Mouse (Mus musculus): ENCODE results near the gene Dnase2b. TPM values are rescaled to one million over a fixed set of nuclear protein-coding genes. Genes with fewer than 3 reads are reported as not detected.

The Dnase2b gene
- polyA plus RNA-seq (2015; fragmentation: Nextera tagmentation; extraction: Ambion mirVana) = not detected in 2 replicates

DNA sequence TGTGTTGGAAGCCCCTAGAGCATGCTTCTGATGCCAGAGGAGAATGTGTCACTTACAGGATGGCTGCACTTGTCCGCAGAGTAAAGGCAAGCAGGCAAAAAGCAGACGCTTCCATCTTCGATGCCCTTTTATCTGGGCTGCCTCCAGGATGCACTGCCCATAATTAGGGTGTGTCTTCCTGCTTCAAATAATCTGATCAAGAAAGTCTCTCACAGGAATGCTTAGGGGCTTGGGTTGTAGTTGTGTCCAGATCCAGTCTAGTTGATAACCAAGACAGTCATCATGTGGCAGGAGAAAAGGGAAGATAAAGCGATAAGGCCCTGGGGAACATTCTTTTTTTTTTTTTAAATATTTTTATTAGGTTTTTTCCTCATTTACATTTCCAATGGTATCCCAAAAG, at the start of gene Dnase2b:
Gene Dnase2b (minus strand): TSS at position 101 of the 400 bp plus-strand sequence.
- no peak within 1 kb of the TSS for H3K27ac ChIP-seq (ENCODE audit: low read depth, low read length)
- no peak within 1 kb of the TSS for H3K4me3 ChIP-seq (ENCODE audit: low read length)
- ATAC-seq = no peak
- no peak within 1 kb of the TSS for H3K4me2 ChIP-seq (ENCODE audit: low read length)
- whole genome bisulfite sequencing = 93% methylated on average over 4 of the region's 4 CpGs
- no peaks in the 10 kb centered on the region for H3K27me3 ChIP-seq (replicated peaks; ENCODE audit: control insufficient read depth, insufficient read depth, low read length)
- no peaks in the 10 kb centered on the region for H3K36me3 ChIP-seq (ENCODE audit: control insufficient read depth, insufficient read depth, low read length)
- H3K4me1 ChIP-seq (ENCODE audit: control insufficient read depth, insufficient read depth, low read depth, low read length) = no peaks in the 10 kb centered on the region
- H3K9me3 ChIP-seq (ENCODE audit: control insufficient read depth, low read length) = no peaks in the 10 kb centered on the region
- H3K9ac ChIP-seq (ENCODE audit: low read depth, low read length) = no peak within 1 kb of the TSS

DNA sequence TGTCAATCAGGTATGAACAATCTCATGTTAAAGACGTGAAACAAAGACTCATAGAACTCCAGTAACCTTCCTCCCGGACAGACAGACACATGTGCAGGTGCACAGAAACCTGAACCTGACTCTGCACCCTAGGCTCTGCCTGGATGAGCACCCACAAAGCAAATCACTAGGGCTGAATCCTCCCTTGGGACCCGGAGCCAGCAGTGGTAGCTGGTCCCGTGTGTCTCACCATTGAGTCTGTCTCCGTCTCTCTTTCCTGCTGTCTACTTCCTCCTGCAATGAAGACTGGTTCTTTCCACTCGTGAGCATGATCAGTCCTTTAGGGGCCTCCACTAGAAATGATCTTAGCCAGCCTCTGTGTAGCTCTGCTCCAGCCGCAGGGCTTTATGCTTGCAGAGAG, 46.5 kb upstream of the Dnase2b start:
- no peaks in the 10 kb centered on the region for H3K9me3 ChIP-seq (ENCODE audit: control insufficient read depth, low read length)
- no peak overlapping the region for H3K9ac ChIP-seq (ENCODE audit: low read depth, low read length)
- H3K4me1 ChIP-seq (ENCODE audit: control insufficient read depth, insufficient read depth, low read depth, low read length) = no peaks in the 10 kb centered on the region
- no peak for ATAC-seq
- no peaks in the 10 kb centered on the region for H3K36me3 ChIP-seq (ENCODE audit: control insufficient read depth, insufficient read depth, low read length)
- H3K4me2 ChIP-seq (ENCODE audit: low read length) = no peak overlapping the region
- H3K27me3 ChIP-seq (replicated peaks; ENCODE audit: control insufficient read depth, insufficient read depth, low read length) = no peaks in the 10 kb centered on the region
- no peak overlapping the region for H3K27ac ChIP-seq (ENCODE audit: low read depth, low read length)
- 79% methylated on average over 7 of the region's 7 CpGs for WGBS
- no peak overlapping the region for H3K4me3 ChIP-seq (ENCODE audit: low read length)

DNA sequence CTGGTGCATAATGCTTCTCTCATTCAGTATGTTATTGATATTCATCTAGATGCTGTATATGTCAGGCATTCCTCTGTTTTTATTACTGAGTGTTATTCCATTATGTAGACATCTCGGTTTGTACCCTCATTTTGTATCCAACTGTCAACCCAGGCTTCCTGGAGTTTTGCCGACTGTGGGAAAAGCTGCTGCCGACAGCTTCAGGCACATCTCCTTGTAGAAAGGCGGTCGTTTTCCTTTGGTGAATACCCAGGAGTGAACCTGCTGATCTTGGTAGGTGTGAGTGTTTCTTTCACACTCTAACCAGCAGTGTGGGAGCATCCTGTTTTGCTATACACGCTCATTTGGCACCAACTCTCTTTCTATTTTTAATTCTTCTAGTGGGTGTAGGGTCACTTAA, 45.6 kb upstream of the Dnase2b start:
- no peaks in the 10 kb centered on the region for H3K27me3 ChIP-seq (replicated peaks; ENCODE audit: control insufficient read depth, insufficient read depth, low read length)
- no peaks in the 10 kb centered on the region for H3K9me3 ChIP-seq (ENCODE audit: control insufficient read depth, low read length)
- no peak overlapping the region for H3K27ac ChIP-seq (ENCODE audit: low read depth, low read length)
- H3K4me3 ChIP-seq (ENCODE audit: low read length) = no peak overlapping the region
- 63% methylated on average over 6 of the region's 6 CpGs for WGBS
- no peaks in the 10 kb centered on the region for H3K4me1 ChIP-seq (ENCODE audit: control insufficient read depth, insufficient read depth, low read depth, low read length)
- no peak overlapping the region for H3K9ac ChIP-seq (ENCODE audit: low read depth, low read length)
- ATAC-seq = no peak
- H3K36me3 ChIP-seq (ENCODE audit: control insufficient read depth, insufficient read depth, low read length) = no peaks in the 10 kb centered on the region
- H3K4me2 ChIP-seq (ENCODE audit: low read length) = no peak overlapping the region

- H3K27me3 ChIP-seq (replicated peaks; ENCODE audit: control insufficient read depth, insufficient read depth, low read length) = no peaks in the 10 kb centered on the region
- no peak overlapping the region for H3K4me2 ChIP-seq (ENCODE audit: low read length)
- no peak for ATAC-seq
- WGBS = 92% methylated on average over 5 of the region's 5 CpGs
- H3K9ac ChIP-seq (ENCODE audit: low read depth, low read length) = no peak overlapping the region
- H3K36me3 ChIP-seq (ENCODE audit: control insufficient read depth, insufficient read depth, low read length) = no peaks in the 10 kb centered on the region
- no peaks in the 10 kb centered on the region for H3K9me3 ChIP-seq (ENCODE audit: control insufficient read depth, low read length)
- H3K27ac ChIP-seq (ENCODE audit: low read depth, low read length) = no peak overlapping the region
- no peaks in the 10 kb centered on the region for H3K4me1 ChIP-seq (ENCODE audit: control insufficient read depth, insufficient read depth, low read depth, low read length)
- no peak overlapping the region for H3K4me3 ChIP-seq (ENCODE audit: low read length)
Observed at GRCm38 (mm10) chr3:146659321-146659720, 43.9 kb upstream of the Dnase2b start.

- no peak overlapping the region for H3K4me3 ChIP-seq (ENCODE audit: low read length)
- no peak overlapping the region for H3K4me2 ChIP-seq (ENCODE audit: low read length)
- no peaks in the 10 kb centered on the region for H3K4me1 ChIP-seq (ENCODE audit: control insufficient read depth, insufficient read depth, low read depth, low read length)
- ATAC-seq = no peak
- no peaks in the 10 kb centered on the region for H3K27me3 ChIP-seq (replicated peaks; ENCODE audit: control insufficient read depth, insufficient read depth, low read length)
- no peaks in the 10 kb centered on the region for H3K9me3 ChIP-seq (ENCODE audit: control insufficient read depth, low read length)
- H3K27ac ChIP-seq (ENCODE audit: low read depth, low read length) = no peak overlapping the region
- H3K36me3 ChIP-seq (ENCODE audit: control insufficient read depth, insufficient read depth, low read length) = no peaks in the 10 kb centered on the region
- 90% methylated on average over 1 of the region's 1 CpGs for WGBS
- H3K9ac ChIP-seq (ENCODE audit: low read depth, low read length) = no peak overlapping the region
Observed at GRCm38 (mm10) chr3:146658061-146658639, 42.8 kb upstream of the Dnase2b start.

GRCm38 (mm10) chr3:146657433-146657832, 42.0 kb upstream of the Dnase2b start:
- Histone ChIP-seq H3K9ac (ENCODE audit: low read depth, low read length) (no peak overlapping the region), H3K4me2 (ENCODE audit: low read length) (no peak overlapping the region), H3K9me3 (ENCODE audit: control insufficient read depth, low read length) (no peaks in the 10 kb centered on the region), H3K27me3 (replicated peaks; ENCODE audit: control insufficient read depth, insufficient read depth, low read length) (no peaks in the 10 kb centered on the region), H3K36me3 (ENCODE audit: control insufficient read depth, insufficient read depth, low read length) (no peaks in the 10 kb centered on the region), H3K4me1 (ENCODE audit: control insufficient read depth, insufficient read depth, low read depth, low read length) (no peaks in the 10 kb centered on the region), H3K4me3 (ENCODE audit: low read length) (no peak overlapping the region), H3K27ac (ENCODE audit: low read depth, low read length) (no peak overlapping the region)
- no peak for ATAC-seq
- WGBS = 79% methylated on average over 5 of the region's 5 CpGs

- no peak overlapping the region for H3K9ac ChIP-seq (ENCODE audit: low read depth, low read length)
- WGBS = 71% methylated on average over 2 of the region's 2 CpGs
- H3K27ac ChIP-seq (ENCODE audit: low read depth, low read length) = no peak overlapping the region
- H3K27me3 ChIP-seq (replicated peaks; ENCODE audit: control insufficient read depth, insufficient read depth, low read length) = no peaks in the 10 kb centered on the region
- no peaks in the 10 kb centered on the region for H3K36me3 ChIP-seq (ENCODE audit: control insufficient read depth, insufficient read depth, low read length)
- ATAC-seq = no peak
- no peak overlapping the region for H3K4me2 ChIP-seq (ENCODE audit: low read length)
- no peaks in the 10 kb centered on the region for H3K4me1 ChIP-seq (ENCODE audit: control insufficient read depth, insufficient read depth, low read depth, low read length)
- no peaks in the 10 kb centered on the region for H3K9me3 ChIP-seq (ENCODE audit: control insufficient read depth, low read length)
- H3K4me3 ChIP-seq (ENCODE audit: low read length) = no peak overlapping the region
Observed at GRCm38 (mm10) chr3:146655111-146655577, 39.7 kb upstream of the Dnase2b start.

- WGBS = 64% methylated on average over 6 of the region's 6 CpGs
- ATAC-seq = no peak
- Histone ChIP-seq H3K27ac (ENCODE audit: low read depth, low read length) (no peak overlapping the region), H3K4me1 (ENCODE audit: control insufficient read depth, insufficient read depth, low read depth, low read length) (no peaks in the 10 kb centered on the region), H3K4me2 (ENCODE audit: low read length) (no peak overlapping the region), H3K4me3 (ENCODE audit: low read length) (no peak overlapping the region), H3K27me3 (replicated peaks; ENCODE audit: control insufficient read depth, insufficient read depth, low read length) (no peaks in the 10 kb centered on the region), H3K9ac (ENCODE audit: low read depth, low read length) (no peak overlapping the region), H3K36me3 (ENCODE audit: control insufficient read depth, insufficient read depth, low read length) (no peaks in the 10 kb centered on the region), H3K9me3 (ENCODE audit: control insufficient read depth, low read length) (no peaks in the 10 kb centered on the region)
Observed at GRCm38 (mm10) chr3:146653692-146654091, 38.3 kb upstream of the Dnase2b start.

GRCm38 (mm10) chr3:146652431-146652830, 37.0 kb upstream of the Dnase2b start:
- H3K27ac ChIP-seq (ENCODE audit: low read depth, low read length) = no peak overlapping the region
- H3K36me3 ChIP-seq (ENCODE audit: control insufficient read depth, insufficient read depth, low read length) = no peaks in the 10 kb centered on the region
- no peak overlapping the region for H3K4me3 ChIP-seq (ENCODE audit: low read length)
- H3K27me3 ChIP-seq (replicated peaks; ENCODE audit: control insufficient read depth, insufficient read depth, low read length) = no peaks in the 10 kb centered on the region
- ATAC-seq = no peak
- no peak overlapping the region for H3K9ac ChIP-seq (ENCODE audit: low read depth, low read length)
- H3K4me1 ChIP-seq (ENCODE audit: control insufficient read depth, insufficient read depth, low read depth, low read length) = no peaks in the 10 kb centered on the region
- WGBS = 86% methylated on average over 5 of the region's 5 CpGs
- no peak overlapping the region for H3K4me2 ChIP-seq (ENCODE audit: low read length)
- H3K9me3 ChIP-seq (ENCODE audit: control insufficient read depth, low read length) = no peaks in the 10 kb centered on the region

GRCm38 (mm10) chr3:146651217-146651616, 35.8 kb upstream of the Dnase2b start, which contains the start of gene 4930503B20Rik:
Gene 4930503B20Rik (minus strand): TSS chr3:146651317.
- Histone ChIP-seq H3K27me3 (replicated peaks; ENCODE audit: control insufficient read depth, insufficient read depth, low read length) (no peaks in the 10 kb centered on the region), H3K27ac (ENCODE audit: low read depth, low read length) (no peak within 1 kb of the TSS), H3K4me2 (ENCODE audit: low read length) (no peak within 1 kb of the TSS), H3K9ac (ENCODE audit: low read depth, low read length) (no peak within 1 kb of the TSS), H3K4me1 (ENCODE audit: control insufficient read depth, insufficient read depth, low read depth, low read length) (no peaks in the 10 kb centered on the region), H3K9me3 (ENCODE audit: control insufficient read depth, low read length) (no peaks in the 10 kb centered on the region), H3K4me3 (ENCODE audit: low read length) (no peak within 1 kb of the TSS), H3K36me3 (ENCODE audit: control insufficient read depth, insufficient read depth, low read length) (no peaks in the 10 kb centered on the region)
- no peak for ATAC-seq
- WGBS = 89% methylated on average over 3 of the region's 3 CpGs
